Mouse (Mus musculus): ENCODE measurements around the gene Dlg5. TPM values are rescaled to one million over a fixed set of nuclear protein-coding genes. Genes with fewer than 3 reads are reported as not detected.

Dlg5 gene
- polyA plus RNA-seq, 1 experiment from 2014 or later: 32.6 TPM

- Histone ChIP-seq H3K36me3 (peaks cover 64% of the 10 kb centered on the region), H3K27ac (no peak overlapping the region)
- WGBS: 91% methylated on average over 8 of the region's 8 CpGs
These were observed 111.9 kb downstream of the Dlg5 start for GRCm38 (mm10) chr14:24133801-24134200.

GRCm38 (mm10) chr14:24132092-24132491 lies 113.6 kb downstream of the Dlg5 start:
- no peak for DNase-seq (ENCODE audit: low spot score)
- peaks cover 47% of the 10 kb centered on the region for H3K36me3 ChIP-seq
- H3K27ac ChIP-seq: no peak overlapping the region
- no peaks in the 10 kb centered on the region for H3K27me3 ChIP-seq (ENCODE audit: low read depth, poor library complexity, severe bottlenecking)
- H3K4me1 ChIP-seq: no peaks in the 10 kb centered on the region
- 47% methylated on average over 4 of the region's 4 CpGs for WGBS
- no peak overlapping the region for H3K4me3 ChIP-seq
- H3K9me3 ChIP-seq (replicated peaks): no peaks in the 10 kb centered on the region

More at GRCm38 (mm10) chr14:24133801-24134200, 111.9 kb downstream of the Dlg5 start:
- Histone ChIP-seq H3K27me3 (ENCODE audit: low read depth, poor library complexity, severe bottlenecking) (no peaks in the 10 kb centered on the region), H3K9me3 (replicated peaks) (no peaks in the 10 kb centered on the region), H3K4me1 (no peaks in the 10 kb centered on the region), H3K4me3 (no peak overlapping the region)
- DNase-seq (ENCODE audit: low spot score): no peak

DNA sequence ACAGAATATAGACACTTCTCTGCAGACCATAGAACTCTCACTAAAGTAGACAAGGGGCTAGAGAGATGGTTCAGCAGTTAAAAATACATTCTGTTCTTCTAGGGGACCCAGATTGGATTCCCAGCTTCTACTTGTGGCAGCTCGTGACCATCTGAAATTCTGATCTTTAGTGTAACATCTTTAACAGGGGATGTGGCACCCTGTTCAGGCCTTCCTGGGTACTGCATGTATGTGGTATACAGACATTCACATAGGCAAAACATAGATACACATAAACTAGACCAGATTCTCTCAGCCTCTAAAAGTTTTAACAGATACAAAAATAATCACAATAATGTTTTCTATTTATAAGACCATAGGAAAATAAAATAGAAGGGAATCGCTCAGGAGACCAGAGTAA lies 120.7 kb downstream of the Dlg5 start:
- DNase-seq (ENCODE audit: low spot score): no peak
- WGBS: 86% methylated on average over 2 of the region's 2 CpGs
- H3K9me3 ChIP-seq (replicated peaks): no peaks in the 10 kb centered on the region
- no peak overlapping the region for H3K4me3 ChIP-seq
- H3K36me3 ChIP-seq: no peaks in the 10 kb centered on the region
- H3K4me1 ChIP-seq: no peaks in the 10 kb centered on the region
- H3K27me3 ChIP-seq (ENCODE audit: low read depth, poor library complexity, severe bottlenecking): no peaks in the 10 kb centered on the region
- H3K27ac ChIP-seq: no peak overlapping the region

GRCm38 (mm10) chr14:24124171-24124570 lies 121.5 kb downstream of the Dlg5 start:
- H3K4me3 ChIP-seq: no peak overlapping the region
- no peaks in the 10 kb centered on the region for H3K27me3 ChIP-seq (ENCODE audit: low read depth, poor library complexity, severe bottlenecking)
- no peak overlapping the region for H3K27ac ChIP-seq
- 59% methylated on average over 1 of the region's 1 CpGs for WGBS
- H3K36me3 ChIP-seq: no peaks in the 10 kb centered on the region
- no peak for DNase-seq (ENCODE audit: low spot score)
- no peaks in the 10 kb centered on the region for H3K9me3 ChIP-seq (replicated peaks)
- H3K4me1 ChIP-seq: no peaks in the 10 kb centered on the region

DNA sequence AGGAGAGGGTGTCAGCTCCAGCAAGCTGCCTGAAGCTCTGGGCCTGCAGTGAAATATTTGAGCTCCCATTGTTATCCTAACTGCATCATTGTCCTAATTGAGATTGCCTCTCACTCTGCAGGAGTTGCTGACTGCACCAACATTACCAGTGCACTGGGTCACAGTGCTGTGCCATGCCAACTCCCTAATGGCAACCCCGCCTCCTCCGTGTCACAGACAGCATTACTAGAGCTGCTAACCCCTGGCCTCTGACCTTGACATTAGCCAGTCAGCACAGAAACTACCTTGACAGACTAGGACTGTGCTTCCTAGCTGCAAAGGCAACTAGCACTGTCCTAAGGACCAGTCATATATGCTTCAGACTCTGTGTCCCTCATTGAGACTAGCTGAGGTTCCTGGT lies 139.0 kb downstream of the Dlg5 start:
- H3K9me3 ChIP-seq (replicated peaks): no peaks in the 10 kb centered on the region
- no peaks in the 10 kb centered on the region for H3K27me3 ChIP-seq (ENCODE audit: low read depth, poor library complexity, severe bottlenecking)
- 86% methylated on average over 2 of the region's 2 CpGs for WGBS

DNA sequence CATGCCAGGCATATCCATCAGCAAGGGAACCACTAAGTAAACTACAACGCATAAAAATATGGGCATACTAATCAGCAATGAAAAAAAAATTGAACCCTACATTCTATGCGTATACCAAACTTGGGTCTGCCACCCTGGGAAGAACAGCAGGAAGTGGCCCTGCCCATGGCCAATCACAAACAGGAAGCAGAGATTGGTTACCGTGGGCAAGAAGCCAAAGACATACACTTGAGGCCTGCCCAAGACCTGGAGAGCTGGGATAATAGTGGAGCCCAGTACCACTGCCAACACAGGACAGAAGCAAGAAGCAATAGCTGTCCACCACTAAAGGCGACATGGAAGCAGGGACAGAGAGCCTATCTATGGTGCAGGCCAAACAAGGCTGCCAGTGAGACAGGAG lies 146.9 kb downstream of the Dlg5 start:
- H3K27me3 ChIP-seq (ENCODE audit: low read depth, poor library complexity, severe bottlenecking): no peaks in the 10 kb centered on the region
- no peaks in the 10 kb centered on the region for H3K36me3 ChIP-seq
- H3K9me3 ChIP-seq (replicated peaks): no peaks in the 10 kb centered on the region
- H3K4me3 ChIP-seq: no peak overlapping the region
- no peak overlapping the region for H3K27ac ChIP-seq
- H3K4me1 ChIP-seq: no peaks in the 10 kb centered on the region
- 94% methylated on average over 4 of the region's 4 CpGs for WGBS
- DNase-seq (ENCODE audit: low spot score): no peak

More for the DNA sequence above, 139.0 kb downstream of the Dlg5 start:
- Histone ChIP-seq H3K4me3 (no peak overlapping the region), H3K27ac (no peak overlapping the region), H3K36me3 (no peaks in the 10 kb centered on the region), H3K4me1 (no peaks in the 10 kb centered on the region)
- no peak for DNase-seq (ENCODE audit: low spot score)

DNA sequence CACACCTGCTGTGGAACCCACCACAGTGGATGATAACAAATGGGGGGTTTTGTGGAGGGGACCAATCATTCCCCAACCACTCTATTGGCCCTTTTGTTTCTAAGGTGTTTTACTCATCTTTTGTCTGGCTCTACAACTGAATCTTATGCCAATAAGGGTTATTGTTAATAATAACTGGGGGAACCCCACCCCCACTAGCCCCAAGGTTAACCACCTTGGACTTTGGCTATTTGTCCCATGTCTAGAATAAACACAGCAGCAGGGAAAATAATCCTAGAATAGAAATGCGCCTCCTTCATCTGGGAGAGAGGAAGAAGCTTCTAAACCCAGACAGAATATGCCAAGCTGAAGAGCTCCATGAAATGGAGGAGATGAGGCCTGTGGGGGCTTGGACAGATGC lies 151.1 kb downstream of the Dlg5 start:
- H3K9me3 ChIP-seq (replicated peaks): no peaks in the 10 kb centered on the region

DNA sequence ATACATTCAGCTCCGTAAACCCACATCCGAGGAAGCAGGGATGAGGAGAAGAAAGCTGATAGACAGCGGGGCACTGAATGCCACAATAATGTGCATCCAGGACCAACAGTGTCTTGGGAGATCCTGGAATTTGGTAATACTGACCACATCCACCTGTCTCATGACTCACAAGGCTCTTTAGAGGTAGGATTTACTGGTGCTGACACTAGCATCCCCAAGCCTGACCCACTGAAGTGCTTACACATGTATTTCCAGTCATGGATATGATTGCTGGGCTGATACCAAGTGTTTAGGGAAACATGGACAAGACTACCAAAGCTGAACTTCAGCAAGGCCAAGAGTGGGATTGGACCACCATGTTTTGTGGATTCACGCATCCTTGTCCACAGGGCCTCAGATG lies 152.5 kb downstream of the Dlg5 start:
- no peak overlapping the region for H3K27ac ChIP-seq
- DNase-seq (ENCODE audit: low spot score): no peak
- no peaks in the 10 kb centered on the region for H3K9me3 ChIP-seq (replicated peaks)
- H3K36me3 ChIP-seq: no peaks in the 10 kb centered on the region
- H3K27me3 ChIP-seq (ENCODE audit: low read depth, poor library complexity, severe bottlenecking): no peaks in the 10 kb centered on the region
- no peak overlapping the region for H3K4me3 ChIP-seq
- WGBS: 92% methylated on average over 4 of the region's 4 CpGs
- no peaks in the 10 kb centered on the region for H3K4me1 ChIP-seq

More for the DNA sequence above, 151.1 kb downstream of the Dlg5 start:
- Histone ChIP-seq H3K36me3 (no peaks in the 10 kb centered on the region), H3K27ac (no peak overlapping the region), H3K27me3 (ENCODE audit: low read depth, poor library complexity, severe bottlenecking) (no peaks in the 10 kb centered on the region), H3K4me3 (no peak overlapping the region), H3K4me1 (no peaks in the 10 kb centered on the region)
- 97% methylated on average over 1 of the region's 1 CpGs for WGBS
- DNase-seq (ENCODE audit: low spot score): no peak

DNA sequence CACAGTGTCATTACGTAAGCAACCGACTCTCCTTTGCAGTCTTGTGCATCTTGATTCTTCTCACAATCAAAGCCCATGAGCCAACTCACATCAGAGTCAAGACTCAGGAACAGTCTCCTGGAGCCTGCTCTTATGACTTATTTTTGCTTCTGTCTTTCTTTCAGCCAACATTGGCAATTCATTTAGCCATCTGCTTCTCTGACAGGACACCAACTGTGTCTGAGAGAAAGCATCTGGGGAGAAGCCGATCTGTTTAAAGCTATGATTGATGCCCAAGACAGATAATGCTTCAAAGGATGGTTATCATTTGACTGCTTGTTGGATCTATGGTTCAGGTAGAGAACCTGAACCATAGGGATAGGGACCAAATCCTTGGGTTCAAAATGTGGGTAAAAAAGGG lies 153.3 kb downstream of the Dlg5 start:
- no peaks in the 10 kb centered on the region for H3K4me1 ChIP-seq
- H3K9me3 ChIP-seq (replicated peaks): no peaks in the 10 kb centered on the region
- H3K27ac ChIP-seq: no peak overlapping the region
- WGBS: 87% methylated on average over 3 of the region's 3 CpGs
- H3K36me3 ChIP-seq: no peaks in the 10 kb centered on the region
- no peaks in the 10 kb centered on the region for H3K27me3 ChIP-seq (ENCODE audit: low read depth, poor library complexity, severe bottlenecking)
- H3K4me3 ChIP-seq: no peak overlapping the region
- DNase-seq (ENCODE audit: low spot score): no peak

DNA sequence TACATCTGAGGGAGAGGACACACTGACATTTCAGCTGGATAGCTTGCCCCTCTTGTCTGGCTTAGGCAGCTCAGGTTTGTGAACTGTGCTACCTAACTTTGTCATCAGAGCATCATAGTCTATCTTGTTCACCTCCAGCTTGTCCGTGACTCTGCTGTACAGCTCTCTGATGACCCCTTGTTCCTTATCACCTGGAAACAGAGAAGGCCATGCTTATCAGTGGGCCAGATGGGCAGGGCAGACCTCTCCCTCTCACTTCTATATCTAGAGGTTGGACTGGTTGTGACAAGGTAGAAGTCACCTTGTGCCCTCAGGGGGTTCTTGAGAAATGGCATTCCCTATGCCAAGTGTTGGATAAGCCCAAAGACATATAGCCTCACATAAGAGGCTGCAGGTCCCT lies 154.9 kb downstream of the Dlg5 start:
- 87% methylated on average over 1 of the region's 1 CpGs for WGBS
- H3K27ac ChIP-seq: no peak overlapping the region
- no peak for DNase-seq (ENCODE audit: low spot score)
- H3K36me3 ChIP-seq: no peaks in the 10 kb centered on the region
- no peaks in the 10 kb centered on the region for H3K4me1 ChIP-seq
- no peaks in the 10 kb centered on the region for H3K9me3 ChIP-seq (replicated peaks)
- H3K27me3 ChIP-seq (ENCODE audit: low read depth, poor library complexity, severe bottlenecking): no peaks in the 10 kb centered on the region
- no peak overlapping the region for H3K4me3 ChIP-seq

GRCm38 (mm10) chr14:24089181-24089580 lies 156.5 kb downstream of the Dlg5 start:
- no peaks in the 10 kb centered on the region for H3K27me3 ChIP-seq (ENCODE audit: low read depth, poor library complexity, severe bottlenecking)
- DNase-seq (ENCODE audit: low spot score): no peak
- H3K27ac ChIP-seq: no peak overlapping the region
- H3K4me3 ChIP-seq: no peak overlapping the region
- H3K9me3 ChIP-seq (replicated peaks): no peaks in the 10 kb centered on the region
- WGBS: 83% methylated on average over 3 of the region's 3 CpGs
- H3K4me1 ChIP-seq: no peaks in the 10 kb centered on the region
- no peaks in the 10 kb centered on the region for H3K36me3 ChIP-seq

GRCm38 (mm10) chr14:24087430-24087829 lies 158.3 kb downstream of the Dlg5 start:
- Histone ChIP-seq H3K9me3 (replicated peaks) (no peaks in the 10 kb centered on the region), H3K4me1 (peaks cover under 1% of the 10 kb centered on the region; the same call in 1 of the 2 replicates), H3K36me3 (no peaks in the 10 kb centered on the region), H3K4me3 (no peak overlapping the region), H3K27me3 (ENCODE audit: low read depth, poor library complexity, severe bottlenecking) (no peaks in the 10 kb centered on the region), H3K27ac (no peak overlapping the region)
- WGBS: 94% methylated on average over 3 of the region's 3 CpGs
- DNase-seq (ENCODE audit: low spot score): no peak

DNA sequence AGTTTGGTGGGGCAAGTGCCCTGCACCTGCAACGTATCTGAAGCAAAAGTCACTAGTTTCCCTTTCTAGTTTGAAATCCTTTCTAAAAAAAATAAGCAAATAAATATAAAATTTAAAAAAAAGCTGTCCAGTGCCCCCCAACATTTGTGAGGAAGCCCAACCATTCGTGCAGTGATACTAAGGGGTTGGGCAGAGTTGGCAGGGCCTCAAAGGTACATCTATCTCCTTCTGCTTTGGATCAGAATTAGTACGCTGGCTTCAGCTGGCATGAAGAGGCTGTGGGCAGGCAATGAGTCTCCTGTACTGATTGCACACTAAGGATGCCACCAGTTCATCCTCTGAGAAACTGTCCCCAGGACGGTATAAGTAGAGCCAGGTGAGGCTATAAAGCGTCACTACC lies 159.2 kb downstream of the Dlg5 start:
- H3K4me1 ChIP-seq: peaks cover 10% of the 10 kb centered on the region
- 81% methylated on average over 5 of the region's 5 CpGs for WGBS
- no peaks in the 10 kb centered on the region for H3K9me3 ChIP-seq (replicated peaks)
- DNase-seq (ENCODE audit: low spot score): no peak
- H3K4me3 ChIP-seq: no peak overlapping the region
- H3K27ac ChIP-seq: no peak overlapping the region
- no peaks in the 10 kb centered on the region for H3K36me3 ChIP-seq
- no peaks in the 10 kb centered on the region for H3K27me3 ChIP-seq (ENCODE audit: low read depth, poor library complexity, severe bottlenecking)

Measured in limb, embryonic 10.5 days (tissue).